Mouse (Mus musculus): Measurements from ENCODE around the gene Pfn3.

GRCm38 (mm10) chr13:55447543-55447943, 32.5 kb upstream of the Pfn3 start:
- TF ChIP-seq CTCF (IDR thresholded peaks at IDR 0.05) (no peak), EP300 (IDR thresholded peaks at IDR 0.05) (no peak)
